Mouse (Mus musculus) natural killer cell, adult 2 months (primary cell): ENCODE data around the gene Mrpl45.
"Not testable (repeated sequence)": the region's sequence is repeated elsewhere in the genome, so short reads cannot be mapped to it uniquely, and the experiment has no call there.

Experiments
- DNase-seq, 2 experiments: peaks; one replicate each; pipeline ENCODE4 v3.0.0; 2022; ENCODE audit warnings: low spot score in 2 of 2

Mrpl45 gene

GRCm38 (mm10) chr11:97296542-97296941 is 19.0 kb upstream of the Mrpl45 start:
- DNase-seq, result no peak

GRCm38 (mm10) chr11:97299939-97300338 is 15.6 kb upstream of the Mrpl45 start:
- DNase-seq, result no peak

DNA sequence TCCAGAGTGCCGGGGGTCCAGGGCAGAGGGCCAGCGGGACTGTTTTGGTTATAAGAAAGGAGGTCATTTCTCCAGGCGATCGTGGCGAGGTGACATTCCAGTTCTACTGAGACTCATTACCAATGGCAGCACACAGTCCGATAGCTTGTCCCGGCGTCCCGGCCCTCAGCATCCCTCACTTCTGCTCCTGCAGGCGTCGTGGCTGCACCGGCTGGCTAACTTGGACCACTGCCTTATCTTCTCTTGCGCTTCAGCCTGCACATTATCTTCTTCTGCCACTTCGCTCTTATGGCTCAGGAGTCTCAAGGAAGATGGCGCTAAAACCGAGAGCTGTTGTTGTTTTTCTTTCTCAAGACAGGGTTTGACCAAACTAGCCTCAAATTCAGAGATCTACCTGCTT is 14.1 kb upstream of the Mrpl45 start:
- no peak for DNase-seq

GRCm38 (mm10) chr11:97302231-97302781 is 13.2 kb upstream of the Mrpl45 start:
- no peak for DNase-seq

DNA sequence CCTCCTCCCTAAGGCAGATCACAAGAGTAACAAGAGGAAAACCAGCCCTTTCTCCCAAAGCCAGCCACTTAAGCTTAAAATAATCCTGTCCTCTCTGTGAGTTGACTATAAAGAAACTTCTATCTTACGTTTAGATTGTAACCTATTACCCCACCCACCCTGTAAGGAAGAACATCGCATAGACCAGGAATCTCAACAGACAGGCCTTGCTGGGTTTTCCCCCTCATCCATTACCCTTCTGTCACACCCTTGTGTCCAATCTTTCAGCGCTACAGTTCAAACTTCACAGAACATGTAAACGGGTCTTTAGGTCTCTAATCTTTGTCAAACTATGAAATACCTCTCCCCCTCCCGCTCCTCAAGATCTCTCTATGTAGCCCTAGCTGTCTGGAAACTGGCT is 10.9 kb upstream of the Mrpl45 start:
- no peak for DNase-seq

DNA sequence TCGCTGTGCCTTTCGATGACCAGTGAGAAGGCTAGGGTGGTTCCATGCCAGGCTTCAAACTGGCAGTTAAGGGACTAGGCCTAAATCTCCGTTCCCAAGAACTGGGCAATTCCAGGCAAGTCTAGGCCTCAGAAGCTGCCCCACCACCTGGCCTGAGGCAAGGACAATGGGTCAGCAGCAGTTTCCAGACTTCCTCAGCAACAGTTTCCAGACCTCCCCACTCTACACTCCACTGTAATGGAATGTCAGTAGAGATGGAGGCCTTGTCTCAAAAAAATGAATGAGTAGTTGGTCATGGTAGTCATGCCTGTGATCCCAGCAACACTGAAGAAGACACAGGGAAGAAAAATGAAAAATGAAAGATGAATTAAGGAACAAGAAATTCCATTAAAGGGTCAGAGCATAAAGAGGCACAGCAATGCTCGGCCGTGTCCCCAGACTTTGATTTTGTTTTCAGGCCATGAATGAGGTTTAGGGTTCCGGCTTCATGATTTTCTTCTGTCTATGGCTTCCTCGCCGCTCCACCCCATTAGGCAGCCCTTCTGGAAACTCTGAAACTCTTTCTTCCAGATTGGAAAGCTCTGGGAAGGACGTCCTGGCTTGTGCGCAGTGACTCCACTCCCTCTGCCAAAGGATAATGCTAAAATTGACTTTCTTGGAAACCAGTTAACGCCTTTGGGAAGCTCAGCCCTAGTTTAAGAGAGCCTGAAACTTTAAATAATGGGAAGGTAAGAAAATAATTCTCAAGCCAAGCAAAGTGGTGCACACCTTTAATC is 8.0 kb upstream of the Mrpl45 start:
- no peak for DNase-seq

GRCm38 (mm10) chr11:97308806-97309450 is 6.6 kb upstream of the Mrpl45 start:
- no peak for DNase-seq

GRCm38 (mm10) chr11:97309451-97309836 is 6.1 kb upstream of the Mrpl45 start:
- peak; percentile 23 to 33 for DNase-seq

DNA sequence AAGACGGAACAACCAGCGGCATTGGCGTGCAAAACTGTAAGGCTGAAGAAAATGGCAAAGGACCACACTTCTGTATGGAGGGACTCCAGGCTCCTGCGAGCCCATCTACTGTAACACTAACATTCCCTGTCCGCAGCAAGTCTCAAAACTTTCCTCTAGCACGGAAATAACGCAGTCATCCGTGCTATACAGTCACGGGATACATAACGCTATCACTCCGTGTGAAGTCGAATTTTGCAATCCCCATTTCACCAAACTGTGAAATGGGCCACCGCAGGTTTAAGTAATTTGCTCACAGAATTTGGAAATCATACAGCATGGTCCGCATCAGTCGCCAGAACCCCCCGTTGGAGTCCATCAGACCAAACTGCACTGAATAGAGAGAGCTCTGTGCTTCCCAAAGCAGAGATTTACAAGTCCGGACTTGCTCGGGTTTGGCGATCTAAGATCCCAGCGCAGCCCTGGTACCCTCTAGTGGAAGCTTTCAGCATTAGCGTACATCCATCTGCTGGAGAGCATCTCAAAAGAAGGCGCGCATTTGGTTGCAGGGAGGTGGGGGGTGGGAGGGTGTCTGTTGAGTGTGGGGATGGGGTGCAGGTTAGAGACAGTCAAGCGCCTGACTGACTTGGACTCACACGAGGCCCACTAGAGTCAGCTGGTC is 5.5 kb upstream of the Mrpl45 start:
- peak; percentile 44 to 55 for DNase-seq

DNA sequence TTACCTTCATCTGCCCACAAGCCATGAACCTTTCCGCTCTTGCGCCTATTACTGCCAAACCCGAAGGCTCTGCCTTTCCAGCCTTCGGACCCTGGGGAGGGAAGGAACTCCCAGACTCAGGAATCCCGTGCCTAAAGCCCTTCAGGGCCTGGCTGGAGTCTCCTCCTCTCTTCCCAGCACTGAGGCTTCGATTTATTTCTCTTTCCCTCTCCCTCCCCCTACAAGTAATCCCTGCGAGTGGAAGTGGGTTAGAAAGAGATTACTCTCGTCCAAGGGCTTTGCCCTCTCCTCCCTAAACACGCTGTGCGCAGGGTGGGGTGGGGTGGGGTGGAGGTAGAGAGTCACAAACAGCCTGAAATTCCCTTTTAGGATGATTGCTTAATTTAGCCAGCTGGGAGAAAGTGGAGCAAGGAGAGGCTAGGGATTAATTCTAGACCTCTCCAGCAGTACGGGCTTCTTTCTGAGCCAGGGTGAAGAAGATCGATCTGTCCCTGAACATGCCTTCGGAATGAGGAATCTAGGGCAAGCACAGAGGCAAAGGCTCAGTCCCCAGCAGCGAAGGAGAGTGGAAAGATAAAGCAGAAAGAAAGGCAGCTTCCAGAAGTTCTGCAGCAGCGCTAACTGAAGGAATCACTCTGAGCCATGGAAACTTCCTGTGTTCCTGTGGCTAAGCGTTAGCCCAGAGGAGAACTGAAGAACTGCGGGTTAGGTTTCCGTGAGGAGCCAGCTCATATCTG is 4.5 kb upstream of the Mrpl45 start:
- DNase-seq, result no peak

GRCm38 (mm10) chr11:97312871-97313270 is 2.6 kb upstream of the Mrpl45 start:
- not testable (repeated sequence) for DNase-seq

- peak; percentile 25 to 37 for DNase-seq
Observed at GRCm38 (mm10) chr11:97314110-97314509, 1.4 kb upstream of the Mrpl45 start.

DNA sequence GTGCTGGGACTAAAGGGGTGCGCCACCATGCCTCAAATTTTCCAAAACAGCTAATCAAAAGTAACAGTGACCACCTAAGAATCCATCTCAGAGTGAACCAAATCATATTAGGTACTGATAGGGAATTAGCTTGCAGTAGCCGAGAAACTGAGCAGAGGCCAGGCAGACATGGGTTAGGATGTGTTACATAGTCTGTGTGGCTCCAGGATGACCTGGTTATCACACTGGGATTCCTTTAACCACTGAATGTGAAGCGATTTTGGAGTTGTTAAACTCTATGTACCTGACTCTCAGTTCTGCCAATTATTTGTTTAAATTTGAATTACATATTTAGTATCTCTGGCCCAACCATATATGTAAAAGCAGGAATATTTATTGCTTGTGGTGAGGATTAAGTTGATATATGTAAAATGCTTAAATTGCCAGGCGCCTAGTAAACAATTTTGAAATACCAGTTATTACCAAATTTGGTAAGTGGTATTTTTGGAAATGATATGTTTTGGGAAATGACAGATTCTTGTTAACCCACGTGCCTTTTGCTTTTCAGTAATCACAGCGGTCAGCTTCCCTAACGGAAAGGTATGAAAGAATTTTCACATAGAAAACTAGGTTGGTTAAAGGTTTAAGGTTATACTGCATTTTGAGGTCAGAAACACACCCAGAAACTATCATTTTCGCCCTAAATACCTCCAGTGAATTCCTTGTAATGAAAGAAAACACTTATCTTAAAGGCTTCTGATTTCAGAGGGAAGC is 589 bp upstream of the Mrpl45 start:
- no peak for DNase-seq

- DNase-seq, result no peak
Observed at GRCm38 (mm10) chr11:97321197-97321596, 5.7 kb downstream of the Mrpl45 start.

DNA sequence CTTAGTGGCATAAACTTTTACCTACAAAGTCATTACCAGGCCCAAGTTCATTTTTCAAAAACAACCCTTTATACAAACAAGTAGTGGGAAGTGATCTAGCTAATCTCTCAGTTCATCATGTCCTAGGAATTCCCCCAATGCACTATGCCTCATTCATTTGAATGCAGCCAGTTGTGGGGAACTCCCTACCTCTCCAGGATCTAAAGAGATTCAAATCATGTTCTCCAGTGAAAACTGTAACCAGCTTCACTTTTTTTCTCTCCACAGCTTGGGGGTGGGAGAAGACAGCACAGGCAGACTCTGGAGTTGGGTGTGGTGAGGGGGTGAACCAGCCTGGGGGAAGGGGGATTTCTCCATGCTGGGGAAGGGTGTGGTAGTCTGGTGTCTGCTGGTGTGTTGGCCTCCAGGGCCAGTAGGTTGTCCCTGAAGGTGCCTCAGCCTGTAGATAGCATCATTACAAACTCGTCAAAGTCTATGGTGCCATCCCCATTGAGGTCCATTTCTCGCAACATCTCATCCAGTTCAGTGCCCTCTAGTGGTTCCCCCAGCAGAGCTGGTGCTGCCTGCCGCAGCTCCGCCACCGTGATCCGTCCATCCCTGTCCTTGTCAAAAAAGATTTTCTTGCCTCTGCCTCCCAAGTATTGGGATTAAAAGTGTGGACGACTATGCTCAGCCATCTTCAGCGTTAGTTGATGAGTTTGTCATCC is 6.5 kb downstream of the Mrpl45 start:
- DNase-seq, result not testable (repeated sequence)

DNA sequence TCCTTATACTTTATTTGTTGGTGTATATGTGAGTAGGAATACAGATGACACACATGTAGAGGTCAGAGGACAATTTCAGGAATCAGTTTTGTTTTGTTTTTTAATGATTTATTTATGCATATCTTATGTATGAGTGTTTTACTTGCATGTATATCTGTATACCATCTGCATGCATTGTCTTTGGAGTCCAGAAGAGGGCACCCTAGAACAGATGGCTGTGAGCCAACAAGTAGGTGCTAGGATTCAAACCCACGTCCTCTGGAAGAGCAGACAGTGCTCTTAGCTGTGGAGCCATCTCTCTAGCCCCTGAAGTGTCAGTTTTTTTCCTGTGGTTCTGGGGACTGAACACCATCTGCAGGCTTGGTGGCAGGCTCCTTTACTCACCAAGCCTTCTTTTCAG is 9.7 kb downstream of the Mrpl45 start:
- no peak for DNase-seq

GRCm38 (mm10) chr11:97328148-97328547 is 12.6 kb downstream of the Mrpl45 start:
- peak in 1 of 2 experiments; percentile 39 for DNase-seq

GRCm38 (mm10) chr11:97330315-97330714 is 14.8 kb downstream of the Mrpl45 start:
- no peak for DNase-seq

DNA sequence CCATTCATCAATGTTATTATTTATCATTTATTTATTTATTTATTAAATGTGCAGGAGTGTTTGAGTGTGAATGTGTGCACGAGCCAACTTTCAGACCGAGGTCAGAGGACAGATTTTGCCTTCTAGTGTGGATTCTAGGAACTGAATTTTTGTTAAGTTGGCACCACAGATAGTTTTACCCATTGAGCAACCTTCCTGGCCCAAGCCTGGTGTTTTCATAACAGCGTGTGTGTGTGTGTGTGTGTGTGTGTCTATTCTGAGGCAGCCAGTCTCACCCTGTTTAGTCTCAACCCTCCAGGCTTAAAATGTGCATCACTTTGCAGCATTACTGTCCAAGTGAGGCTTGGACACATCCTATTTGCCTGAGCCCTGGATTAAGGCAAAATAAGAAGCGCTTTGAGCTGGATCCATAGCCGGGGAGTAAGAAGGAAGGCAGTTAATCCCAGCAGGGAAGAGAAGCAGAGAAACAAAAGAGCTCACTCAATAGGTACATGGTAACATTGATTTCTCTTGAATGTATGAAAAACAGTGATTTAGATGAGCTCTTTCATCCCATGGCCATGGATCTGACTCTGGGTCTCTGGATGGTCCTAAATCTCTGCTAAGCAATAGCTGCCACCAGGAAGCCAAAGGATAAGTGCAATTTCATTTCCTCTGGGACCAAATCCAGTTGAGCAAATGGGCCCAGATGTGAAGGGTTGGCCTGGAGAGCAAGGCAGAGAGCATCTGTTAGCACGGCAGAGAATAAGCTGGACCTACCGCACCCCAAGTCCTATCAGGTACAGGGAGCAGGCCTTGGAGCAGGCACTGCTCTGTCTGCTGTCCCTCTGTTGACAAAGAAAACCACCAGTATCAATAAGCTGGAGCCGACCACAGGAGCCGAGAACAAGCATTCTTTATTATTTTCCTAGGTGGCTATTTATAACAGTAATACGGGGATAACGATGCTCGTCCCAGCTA is 16.0 kb downstream of the Mrpl45 start:
- no peak for DNase-seq
